Mouse (Mus musculus) limb, embryonic 10.5 days (tissue): ENCODE measurements around the gene Foxo6. TPM values are rescaled to one million over a fixed set of nuclear protein-coding genes. Genes with fewer than 3 reads are reported as not detected.
A peak's percentile ranks its signal among the peaks of the same experiment; 100 is the strongest.

Source experiments
- DNase-seq: peaks from one replicate; pipeline ENCODE4 v3.0.0-alpha.2; 2017; ENCODE audit warnings: low spot score
- H3K27ac ChIP-seq: fragments of 300-500 bp; sonication (generic); 2 replicates; pipeline ENCODE4 v1.5.1; 2016; ENCODE audit warnings: mild to moderate bottlenecking
- H3K27me3 ChIP-seq: fragments of 300-500 bp; sonication (generic); 2 replicates; pipeline ENCODE4 v1.6.1; 2016; ENCODE audit warnings: low read depth, mild to moderate bottlenecking; ENCODE audit not compliant: poor library complexity, severe bottlenecking
- H3K36me3 ChIP-seq: fragments of 300-500 bp; sonication (generic); 2 replicates; pipeline ENCODE4 v1.6.1; 2016; ENCODE audit warnings: mild to moderate bottlenecking, moderate library complexity
- H3K4me1 ChIP-seq: fragments of 300-500 bp; sonication (generic); 2 replicates; pipeline ENCODE4 v1.6.1; 2016
- H3K4me3 ChIP-seq: fragments of 300-500 bp; sonication (generic); 2 replicates; pipeline ENCODE4 v1.5.1; 2016; ENCODE audit warnings: mild to moderate bottlenecking, moderate library complexity
- H3K9me3 ChIP-seq: fragments of 300-500 bp; sonication (generic); replicated peaks from 2 replicates; pipeline ENCODE4 v1.6.1; 2016; ENCODE audit warnings: mild to moderate bottlenecking
- WGBS: fragments of 180-500 bp; shearing (Covaris S2); methylation state at CpG from one replicate; pipeline ENCODE4 v1.1.7; 2016; 5-methylcytosine and 5-hydroxymethylcytosine counted together
- polyA plus RNA-seq: library from polyadenylated mRNA; unstranded; fragments of >200 nt; fragmentation: Nextera tagmentation; extraction: Ambion mirVana; gene quantifications from 2 replicates; pipeline ENCODE4 v1.2.1, GENCODE M21; 2016

The Foxo6 gene
- polyA plus RNA-seq, 1 experiment from 2014 or later: not detected

DNA sequence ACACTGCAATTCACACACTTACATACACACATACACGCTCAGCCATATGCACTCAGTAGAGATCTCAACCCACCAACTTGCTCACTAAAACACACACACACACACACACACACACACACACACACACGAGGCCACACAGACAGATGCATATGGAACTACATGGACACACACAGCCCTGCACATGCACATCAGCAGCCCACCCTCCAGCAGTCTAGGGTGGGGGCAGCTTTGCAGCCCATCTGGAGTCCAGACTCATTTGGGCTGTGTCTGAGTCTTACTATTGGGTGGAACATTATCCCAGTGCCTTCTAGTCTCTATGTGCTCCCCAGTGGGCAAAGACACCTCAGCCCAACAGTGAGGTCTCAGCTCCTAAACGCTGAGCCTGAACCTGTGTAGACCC, 23.0 kb downstream of the Foxo6 start:
- no peak overlapping the region; the same call in 1 of the 2 replicates for H3K27ac ChIP-seq
- H3K9me3 ChIP-seq: no peaks in the 10 kb centered on the region
- H3K4me1 ChIP-seq: peaks cover 64% of the 10 kb centered on the region
- peak; percentile 34 for DNase-seq
- no peak overlapping the region for H3K4me3 ChIP-seq
- H3K36me3 ChIP-seq: no peaks in the 10 kb centered on the region
- H3K27me3 ChIP-seq: peaks cover 99% of the 10 kb centered on the region
- WGBS: 60% methylated on average over 3 of the region's 3 CpGs

GRCm38 (mm10) chr4:120262726-120263125, 24.4 kb downstream of the Foxo6 start:
- 47% methylated on average over 2 of the region's 2 CpGs for WGBS
- H3K4me3 ChIP-seq: no peak overlapping the region
- H3K9me3 ChIP-seq: no peaks in the 10 kb centered on the region
- H3K4me1 ChIP-seq: peaks cover 55% of the 10 kb centered on the region
- no peaks in the 10 kb centered on the region for H3K36me3 ChIP-seq
- DNase-seq: peak; percentile 29
- H3K27me3 ChIP-seq: peaks cover 99% of the 10 kb centered on the region
- peak overlapping the region; percentile 75 for H3K27ac ChIP-seq

- peaks cover 49% of the 10 kb centered on the region for H3K4me1 ChIP-seq
- peak overlapping the region; percentile 75 for H3K27ac ChIP-seq
- peaks cover 99% of the 10 kb centered on the region for H3K27me3 ChIP-seq
- H3K36me3 ChIP-seq: no peaks in the 10 kb centered on the region
- 18% methylated on average over 10 of the region's 10 CpGs for WGBS
- H3K9me3 ChIP-seq: no peaks in the 10 kb centered on the region
- DNase-seq: peak; percentile 35
- H3K4me3 ChIP-seq: no peak overlapping the region
Measured at GRCm38 (mm10) chr4:120262206-120262605, 24.9 kb downstream of the Foxo6 start.

DNA sequence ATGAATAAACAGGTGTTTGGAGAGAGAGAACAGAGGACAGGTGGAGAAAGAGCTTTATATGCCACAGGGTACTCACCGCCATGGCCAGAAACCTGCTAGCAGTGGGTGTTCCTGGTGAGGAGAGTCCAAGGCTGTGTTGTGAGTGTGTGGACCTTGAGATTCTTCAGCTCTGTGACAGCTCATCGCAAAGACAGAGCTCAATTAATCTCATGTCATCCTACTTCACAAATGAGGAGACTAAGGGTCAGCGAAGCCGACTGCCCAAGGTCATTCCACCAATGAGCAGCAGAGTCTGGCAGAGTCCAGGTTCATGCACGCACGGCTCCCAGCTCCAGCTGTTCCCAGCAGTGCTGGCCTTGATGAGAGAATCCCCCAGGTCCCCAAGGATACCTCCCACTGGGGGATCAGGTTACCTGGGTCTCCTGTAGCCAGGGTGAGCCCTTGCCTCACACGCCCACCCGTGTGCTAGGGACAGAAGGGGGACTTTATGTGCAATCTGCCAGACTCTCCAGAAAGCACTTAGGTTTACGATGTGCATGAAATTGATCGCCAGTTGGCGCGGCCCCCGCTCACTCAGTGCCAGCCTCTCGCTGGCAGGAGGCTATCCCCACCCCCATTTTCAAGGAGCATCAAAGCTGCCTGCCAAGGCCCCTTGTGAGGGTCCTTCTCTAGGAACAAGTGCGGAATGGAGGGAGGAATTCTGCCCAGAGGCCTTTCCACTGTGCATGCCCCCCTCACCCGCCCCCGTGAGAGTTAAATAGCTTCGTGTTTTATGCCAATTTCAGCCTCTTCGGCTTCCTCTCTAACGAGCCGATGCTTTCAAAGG, 27.6 kb downstream of the Foxo6 start:
- Histone ChIP-seq H3K9me3 (no peaks in the 10 kb centered on the region), H3K36me3 (no peaks in the 10 kb centered on the region), H3K4me3 (peak overlapping the region; percentile 24; the same call in 1 of the 2 replicates), H3K27me3 (peaks cover 98% of the 10 kb centered on the region), H3K27ac (0 out of 2 replicates have a peak overlapping the region, but pooled peaks have one; percentile 7), H3K4me1 (peaks cover 66% of the 10 kb centered on the region)
- DNase-seq: peak; percentile 34
- 33% methylated on average over 21 of the region's 21 CpGs for WGBS

DNA sequence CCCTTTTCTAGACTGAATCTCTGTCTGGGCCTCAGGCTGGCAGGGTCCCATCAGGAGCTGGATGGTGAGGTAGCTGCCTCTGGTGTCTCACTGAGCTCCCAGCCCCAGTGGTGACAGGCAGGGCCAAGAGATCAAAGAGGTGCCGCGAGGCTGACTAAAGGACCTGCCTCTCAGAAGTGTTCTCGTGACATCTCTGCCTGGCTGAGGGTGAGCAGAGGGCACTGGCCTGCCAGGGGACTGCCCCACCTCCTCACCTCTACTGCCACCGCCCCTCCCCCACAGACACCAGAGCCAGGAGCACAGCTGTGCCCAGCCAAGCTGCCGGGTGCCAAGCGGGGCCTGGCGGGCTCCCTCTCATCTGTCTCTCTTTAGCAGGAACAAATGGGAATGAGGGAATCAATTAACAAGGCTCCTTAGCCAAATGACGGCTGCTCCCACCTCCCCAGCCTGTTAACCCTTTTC, 38.3 kb downstream of the Foxo6 start:
- peak overlapping the region; percentile 23 for H3K4me3 ChIP-seq
- WGBS: under 1% methylated on average over 8 of the region's 8 CpGs

DNA sequence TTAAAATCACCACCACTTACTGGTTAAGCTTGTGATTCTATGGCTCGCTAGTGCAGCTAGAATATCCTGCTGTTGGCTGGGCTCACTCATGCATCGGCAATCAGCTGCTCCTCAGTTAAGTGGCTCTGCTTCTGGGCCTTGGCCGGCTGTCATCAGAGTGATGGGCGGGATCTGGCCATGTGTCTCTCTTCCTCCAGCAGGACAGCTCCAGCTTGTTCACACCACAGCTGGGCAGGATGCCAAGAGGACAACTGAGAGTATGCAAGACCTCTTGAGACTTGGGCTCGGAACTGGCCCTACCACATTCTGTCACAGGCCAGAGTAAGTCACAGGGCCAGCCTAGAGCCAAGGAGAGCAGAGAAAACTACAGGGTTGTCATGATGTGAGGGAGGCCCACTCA, 39.7 kb downstream of the Foxo6 start:
- no peak for DNase-seq
- peaks cover 38% of the 10 kb centered on the region for H3K27me3 ChIP-seq
- H3K36me3 ChIP-seq: no peaks in the 10 kb centered on the region
- no peak overlapping the region for H3K27ac ChIP-seq
- no peak overlapping the region for H3K4me3 ChIP-seq
- 45% methylated on average over 5 of the region's 5 CpGs for WGBS
- H3K9me3 ChIP-seq: no peaks in the 10 kb centered on the region
- H3K4me1 ChIP-seq: peaks cover 38% of the 10 kb centered on the region

More for the DNA sequence above, 38.3 kb downstream of the Foxo6 start:
- Histone ChIP-seq H3K36me3 (no peaks in the 10 kb centered on the region), H3K27me3 (peaks cover 38% of the 10 kb centered on the region), H3K4me1 (peaks cover 42% of the 10 kb centered on the region), H3K9me3 (no peaks in the 10 kb centered on the region), H3K27ac (peak overlapping the region; percentile 32; the same call in 1 of the 2 replicates)
- DNase-seq: peak; percentile 59

- no peaks in the 10 kb centered on the region for H3K36me3 ChIP-seq
- DNase-seq: no peak
- H3K4me1 ChIP-seq: peaks cover 28% of the 10 kb centered on the region
- H3K27me3 ChIP-seq: peaks cover 42% of the 10 kb centered on the region
- 92% methylated on average over 6 of the region's 6 CpGs for WGBS
- H3K4me3 ChIP-seq: no peak overlapping the region
- H3K9me3 ChIP-seq: no peaks in the 10 kb centered on the region
- no peak overlapping the region for H3K27ac ChIP-seq
Measured at GRCm38 (mm10) chr4:120246086-120246485, 41.1 kb downstream of the Foxo6 start.

- DNase-seq: peak; percentile 57
- 4% methylated on average over 10 of the region's 10 CpGs for WGBS
- Histone ChIP-seq H3K4me1 (peaks cover 11% of the 10 kb centered on the region), H3K4me3 (peak overlapping the region; percentile 38), H3K27me3 (peaks cover 55% of the 10 kb centered on the region), H3K9me3 (no peaks in the 10 kb centered on the region), H3K36me3 (no peaks in the 10 kb centered on the region), H3K27ac (peak overlapping the region; percentile 47; the same call in 1 of the 2 replicates)
Measured at GRCm38 (mm10) chr4:120242783-120243262, 44.3 kb downstream of the Foxo6 start.

DNA sequence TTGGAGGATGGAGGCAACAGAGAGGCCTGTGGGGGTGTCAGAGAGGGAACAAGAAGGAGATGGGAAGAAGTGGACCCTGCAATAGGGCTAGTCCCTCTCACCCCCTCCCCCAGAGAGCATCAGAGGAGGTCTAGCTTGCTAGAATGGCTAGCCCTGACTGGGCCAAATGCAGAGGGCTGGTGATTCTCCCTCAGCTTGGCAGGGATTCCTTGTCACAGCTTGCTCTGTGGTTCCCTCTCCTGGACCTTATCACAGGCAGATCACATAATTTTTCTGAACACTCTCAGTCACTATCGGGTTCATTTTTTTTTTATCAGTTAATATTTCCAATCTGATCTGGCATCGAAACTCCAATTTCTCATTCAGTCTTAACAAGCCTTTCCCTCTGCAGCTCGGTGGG, 46.0 kb downstream of the Foxo6 start:
- H3K4me3 ChIP-seq: no peak overlapping the region
- H3K27me3 ChIP-seq: peaks cover 70% of the 10 kb centered on the region
- H3K9me3 ChIP-seq: no peaks in the 10 kb centered on the region
- DNase-seq: no peak
- WGBS: 80% methylated on average over 3 of the region's 3 CpGs
- H3K36me3 ChIP-seq: no peaks in the 10 kb centered on the region
- H3K27ac ChIP-seq: no peak overlapping the region
- H3K4me1 ChIP-seq: peaks cover 16% of the 10 kb centered on the region

DNA sequence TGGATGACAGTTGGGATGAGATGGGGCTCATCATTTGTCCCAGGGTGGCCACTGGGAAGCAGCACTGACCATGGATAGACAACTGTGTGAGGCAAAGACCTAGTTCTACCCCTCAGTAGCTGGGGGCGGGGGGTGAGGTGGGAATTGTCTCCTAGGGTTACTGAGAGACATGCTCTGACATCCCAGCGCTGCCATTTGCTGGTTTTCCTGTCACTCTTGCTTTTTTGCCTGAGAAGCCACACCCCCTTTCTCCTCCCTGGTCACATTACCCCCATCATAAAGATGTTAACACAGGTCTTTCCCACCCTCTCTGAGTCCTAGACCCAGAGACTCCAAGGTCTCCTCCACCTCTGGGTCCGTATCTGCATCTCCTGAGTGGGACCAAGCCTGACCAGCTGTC, 47.7 kb downstream of the Foxo6 start:
- DNase-seq: no peak
- no peak overlapping the region for H3K27ac ChIP-seq
- H3K27me3 ChIP-seq: peaks cover 67% of the 10 kb centered on the region
- no peak overlapping the region for H3K4me3 ChIP-seq
- H3K9me3 ChIP-seq: no peaks in the 10 kb centered on the region
- H3K4me1 ChIP-seq: peaks cover 16% of the 10 kb centered on the region
- H3K36me3 ChIP-seq: no peaks in the 10 kb centered on the region
- 54% methylated on average over 3 of the region's 3 CpGs for WGBS

- DNase-seq: no peak
- 64% methylated on average over 2 of the region's 2 CpGs for WGBS
- Histone ChIP-seq H3K9me3 (no peaks in the 10 kb centered on the region), H3K27me3 (peaks cover 52% of the 10 kb centered on the region), H3K4me3 (no peak overlapping the region), H3K27ac (no peak overlapping the region), H3K36me3 (no peaks in the 10 kb centered on the region), H3K4me1 (peaks cover 28% of the 10 kb centered on the region)
Measured at GRCm38 (mm10) chr4:120233243-120233642, 53.9 kb downstream of the Foxo6 start.

- no peak overlapping the region for H3K27ac ChIP-seq
- no peak overlapping the region for H3K4me3 ChIP-seq
- 90% methylated on average over 2 of the region's 2 CpGs for WGBS
- no peaks in the 10 kb centered on the region for H3K36me3 ChIP-seq
- DNase-seq: no peak
- no peaks in the 10 kb centered on the region for H3K9me3 ChIP-seq
- peaks cover 48% of the 10 kb centered on the region for H3K27me3 ChIP-seq
- peaks cover 28% of the 10 kb centered on the region for H3K4me1 ChIP-seq
Measured at GRCm38 (mm10) chr4:120232541-120232940, 54.6 kb downstream of the Foxo6 start.

DNA sequence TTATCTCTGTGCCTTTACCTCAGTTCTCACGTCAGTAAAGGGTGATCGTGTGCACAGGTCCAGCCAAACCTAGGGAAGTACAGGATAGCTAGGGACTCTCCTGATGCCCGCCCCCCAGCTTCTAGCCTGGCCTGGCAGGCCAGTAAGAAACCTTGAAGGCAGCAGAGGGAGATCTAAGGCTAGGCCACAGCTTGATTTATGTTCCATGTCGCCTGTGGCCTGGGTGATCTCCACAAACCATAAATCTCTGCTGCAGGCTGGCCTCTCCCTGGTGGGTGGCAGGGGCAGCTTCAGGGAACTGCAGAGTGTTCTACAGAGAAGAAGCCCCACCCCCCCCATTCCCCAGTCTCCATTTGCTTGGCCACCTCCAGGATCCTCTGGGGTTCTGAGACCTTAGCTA, 55.2 kb downstream of the Foxo6 start:
- DNase-seq: peak; percentile 44
- WGBS: 12% methylated on average over 4 of the region's 4 CpGs
- Histone ChIP-seq H3K27me3 (peaks cover 42% of the 10 kb centered on the region), H3K4me3 (no peak overlapping the region), H3K9me3 (no peaks in the 10 kb centered on the region), H3K4me1 (peaks cover 24% of the 10 kb centered on the region), H3K27ac (no peak overlapping the region), H3K36me3 (no peaks in the 10 kb centered on the region)
